Mouse (Mus musculus) kidney, postnatal 14 days (tissue): Measurements from ENCODE around the gene Arsa.
"Not testable (repeated sequence)": the region's sequence is repeated elsewhere in the genome, so short reads cannot be mapped to it uniquely, and the experiment has no call there.

Experiments
- DNase-seq: peaks from one replicate; pipeline ENCODE4 v3.0.0; 2022; ENCODE audit warnings: mixed read lengths

Gene Arsa

DNA sequence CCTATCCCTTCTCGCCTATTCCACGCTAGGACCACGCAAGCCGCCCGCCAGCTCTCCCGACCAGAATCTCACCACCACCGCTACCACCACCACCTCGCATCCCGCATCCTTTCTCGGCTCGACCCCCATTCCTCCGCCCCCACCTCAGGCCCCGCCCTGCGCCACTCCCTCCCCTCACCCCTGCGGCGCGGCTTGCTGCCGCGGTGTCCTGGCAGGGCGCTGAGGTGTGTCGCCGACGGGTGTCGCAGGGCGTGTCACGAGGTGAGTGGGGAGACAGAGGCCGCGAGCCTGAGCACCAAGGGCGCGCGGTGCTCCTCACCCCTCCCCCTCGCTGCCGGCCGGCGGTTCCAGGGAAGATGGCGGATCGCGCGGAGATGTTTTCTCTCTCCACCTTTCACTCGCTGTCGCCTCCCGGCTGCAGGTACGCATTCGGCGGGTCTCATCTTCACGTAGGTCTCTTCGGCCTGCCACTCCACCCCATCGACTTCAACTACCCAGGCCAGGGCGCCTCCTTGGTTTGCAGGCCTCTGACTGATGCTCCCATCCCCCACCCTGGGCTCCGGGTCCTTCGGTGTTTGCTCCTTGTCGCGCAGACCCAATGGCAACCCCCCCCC lies 23.3 kb downstream of the Arsa start, which contains the start of gene Mapk8ip2:
Gene Mapk8ip2, plus strand, starts transcription at position 49 of the 614 bp plus-strand sequence.
- DNase-seq = no peak

DNA sequence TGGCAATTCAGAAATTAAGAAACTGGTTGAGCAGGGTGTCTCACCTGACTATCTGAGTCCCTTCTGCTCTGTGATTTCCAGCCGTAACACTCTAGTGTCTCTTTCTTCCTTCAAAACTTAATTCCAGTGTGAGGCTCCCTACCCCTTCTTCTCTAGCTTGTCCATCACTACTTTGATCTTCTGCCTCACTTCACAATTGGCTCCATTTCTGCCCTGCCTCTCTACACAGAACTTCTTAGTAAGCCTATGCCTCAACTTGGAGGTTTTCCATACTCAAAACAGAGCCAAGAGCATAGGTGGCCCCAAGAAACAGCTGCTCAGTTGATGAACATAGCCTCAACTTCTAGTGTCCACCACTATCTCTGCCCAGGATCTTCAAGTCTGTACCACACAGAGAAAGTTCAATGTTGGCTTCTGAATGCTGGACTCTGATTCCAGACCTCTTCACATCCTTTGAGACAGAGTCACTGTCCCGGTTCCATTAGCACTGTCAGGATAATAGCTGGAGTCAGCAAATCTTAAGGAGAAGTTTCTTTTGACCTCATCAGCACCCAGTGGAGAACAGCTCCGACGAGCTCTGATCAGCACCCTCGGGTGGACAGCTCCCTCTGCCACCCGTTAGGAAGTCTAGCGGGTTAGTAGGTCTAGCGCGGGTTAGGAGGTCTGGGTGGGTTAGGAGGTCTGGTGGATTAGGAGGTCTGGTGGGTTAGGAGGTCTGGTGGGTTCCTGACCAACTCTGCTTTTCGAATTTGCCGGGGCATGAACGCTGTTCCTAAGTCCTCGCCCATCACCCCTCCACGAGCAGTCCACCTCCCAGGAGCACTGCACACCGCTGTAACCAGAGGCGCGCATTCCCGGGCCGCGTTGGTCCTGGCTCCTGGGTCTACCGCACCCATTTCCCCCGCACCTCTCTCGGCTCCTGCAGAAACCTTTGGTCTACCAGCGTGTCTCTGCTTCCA lies 24.0 kb downstream of the Arsa start:
- peak; percentile 72 for DNase-seq

DNA sequence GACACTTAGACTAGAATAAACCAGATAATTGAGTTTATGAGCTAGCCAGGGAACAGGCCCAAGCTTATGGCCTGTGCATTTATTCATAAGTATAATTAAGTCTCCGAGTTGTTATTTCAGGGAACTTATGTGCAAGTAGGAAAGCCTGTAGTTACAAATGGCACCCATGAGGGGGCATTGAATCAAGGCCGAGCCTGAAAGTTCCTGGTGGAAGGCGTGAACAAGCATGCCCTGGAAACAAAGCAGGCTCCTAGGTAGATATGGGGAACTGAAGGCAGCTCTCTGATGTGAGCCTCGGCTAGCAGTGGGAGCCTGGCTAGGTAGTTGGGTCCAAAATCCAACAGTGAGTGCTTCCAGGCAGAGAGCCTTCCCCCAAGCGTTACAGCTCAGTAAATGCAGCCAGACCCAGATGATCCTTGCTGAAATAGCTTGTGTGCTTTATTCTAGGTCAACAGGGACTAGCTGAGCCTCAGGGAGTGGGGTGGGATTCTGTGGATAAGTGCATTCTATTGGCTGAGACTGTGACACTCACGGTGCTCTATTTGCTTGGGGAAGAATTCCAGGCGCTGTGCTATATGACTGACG lies 34.6 kb downstream of the Arsa start:
- no peak for DNase-seq

DNA sequence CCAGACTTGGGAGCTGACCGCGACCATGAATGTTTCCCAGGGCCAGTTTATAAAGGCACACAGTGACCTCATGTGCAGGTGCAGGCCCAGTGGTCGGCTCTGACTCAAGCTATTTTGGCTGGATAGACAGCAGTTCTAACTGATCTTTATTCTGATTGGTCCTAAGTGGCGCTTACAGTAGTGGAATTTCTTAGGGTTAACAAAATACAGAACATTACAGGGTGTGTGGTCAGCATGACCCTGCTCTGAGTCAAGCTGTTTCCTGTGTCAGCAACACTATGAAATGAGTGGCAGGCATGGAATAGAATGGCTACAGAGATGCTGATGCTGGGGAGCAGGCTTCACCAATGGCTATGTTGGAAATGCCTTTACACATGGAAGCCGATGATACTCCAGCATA lies 41.3 kb downstream of the Arsa start:
- no peak for DNase-seq

DNA sequence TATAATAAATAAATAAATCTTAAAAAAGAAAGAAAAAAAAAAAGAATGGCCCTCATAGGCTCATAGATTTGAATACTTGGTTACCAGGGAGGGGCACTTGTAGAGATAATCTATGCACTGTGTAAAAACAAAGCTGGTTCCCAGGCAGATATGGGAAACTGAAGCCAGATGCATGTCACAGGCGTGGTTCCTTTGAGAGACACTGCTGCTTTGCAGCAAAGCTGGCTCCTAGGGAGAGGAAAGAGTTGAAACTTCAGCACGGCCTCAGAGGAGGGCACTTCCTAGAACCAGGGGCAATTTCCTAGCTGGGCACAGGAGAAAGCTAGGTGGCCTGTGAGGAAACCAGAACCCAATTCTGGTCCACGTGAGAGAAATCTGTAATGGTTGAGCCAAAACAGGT lies 43.1 kb downstream of the Arsa start:
- no peak for DNase-seq

DNA sequence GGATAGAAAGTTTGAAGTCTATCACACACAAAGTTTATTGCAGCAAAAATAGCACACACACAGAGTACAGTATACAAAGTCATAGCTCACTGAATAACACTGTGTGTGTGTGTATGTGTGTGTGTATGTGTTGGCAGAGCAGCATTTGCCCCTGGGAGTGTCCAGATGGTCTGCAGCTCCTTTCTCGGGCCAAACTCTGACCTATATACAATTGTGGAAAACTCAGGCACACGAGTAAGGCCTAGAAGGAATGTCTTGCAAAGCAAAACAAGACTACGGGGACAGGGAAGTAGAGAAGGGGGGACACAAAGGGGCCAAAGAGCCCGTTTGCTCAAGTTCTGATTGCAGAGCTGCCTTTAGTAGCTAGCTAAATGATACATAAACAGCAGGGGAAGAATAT lies 44.3 kb downstream of the Arsa start:
- no peak for DNase-seq

DNA sequence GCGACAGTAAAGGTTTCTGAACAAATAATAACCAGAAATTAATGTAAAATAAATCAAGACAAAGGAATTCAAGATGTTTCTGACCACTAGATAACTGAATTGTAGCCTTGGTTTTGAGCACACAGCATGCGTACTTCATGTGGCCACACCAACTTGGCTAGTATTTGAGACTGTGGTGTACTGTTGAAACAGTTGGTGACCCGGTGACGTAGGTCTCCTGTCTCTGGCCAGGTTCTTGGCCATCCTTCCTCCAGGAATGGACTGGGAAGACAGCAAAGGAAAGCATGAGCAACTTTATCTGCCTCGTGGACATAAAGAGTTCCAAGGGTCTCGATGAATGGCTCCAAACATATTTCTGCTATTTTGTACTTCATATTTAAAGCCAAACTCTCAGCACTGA lies 45.4 kb downstream of the Arsa start:
- no peak for DNase-seq

DNA sequence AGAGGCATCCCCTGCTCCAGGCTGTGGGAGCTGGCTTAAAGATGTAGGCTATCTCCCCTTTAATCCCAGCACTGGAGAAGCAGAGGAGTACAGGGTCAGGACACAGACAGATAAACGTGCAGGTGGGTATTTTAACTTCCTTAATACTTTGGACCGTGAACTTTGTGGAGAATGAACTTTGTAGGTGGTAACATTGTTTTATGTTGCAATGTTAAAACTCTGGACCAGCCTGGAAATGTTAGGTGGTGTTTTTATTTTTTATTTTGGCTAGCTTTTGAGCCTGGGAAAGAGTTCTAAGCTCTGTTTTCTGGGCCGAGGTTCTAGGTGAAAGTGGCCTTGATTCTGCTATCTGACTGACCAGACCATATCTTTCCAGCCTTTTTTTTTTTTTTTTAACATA lies 46.0 kb downstream of the Arsa start:
- no peak for DNase-seq

DNA sequence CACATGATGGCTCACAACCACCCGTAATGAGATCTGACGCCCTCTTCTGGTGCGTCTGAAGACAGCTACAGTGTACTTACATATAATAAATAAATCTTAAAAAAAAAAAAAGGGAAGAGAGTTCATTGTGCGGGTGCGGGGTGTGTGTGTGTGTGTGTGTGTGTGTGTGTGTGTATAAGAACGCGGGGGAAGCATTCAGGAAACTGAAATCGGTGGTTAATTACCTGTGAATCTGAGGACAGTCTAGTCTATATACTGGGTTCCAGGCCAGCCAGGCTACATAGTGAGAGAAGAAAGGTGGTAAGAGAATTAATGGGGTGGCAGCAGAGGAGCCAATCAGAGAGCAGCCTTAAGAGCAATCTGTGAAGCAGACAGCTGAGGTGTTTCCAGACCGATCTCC lies 46.5 kb downstream of the Arsa start:
- DNase-seq = not testable (repeated sequence)

DNA sequence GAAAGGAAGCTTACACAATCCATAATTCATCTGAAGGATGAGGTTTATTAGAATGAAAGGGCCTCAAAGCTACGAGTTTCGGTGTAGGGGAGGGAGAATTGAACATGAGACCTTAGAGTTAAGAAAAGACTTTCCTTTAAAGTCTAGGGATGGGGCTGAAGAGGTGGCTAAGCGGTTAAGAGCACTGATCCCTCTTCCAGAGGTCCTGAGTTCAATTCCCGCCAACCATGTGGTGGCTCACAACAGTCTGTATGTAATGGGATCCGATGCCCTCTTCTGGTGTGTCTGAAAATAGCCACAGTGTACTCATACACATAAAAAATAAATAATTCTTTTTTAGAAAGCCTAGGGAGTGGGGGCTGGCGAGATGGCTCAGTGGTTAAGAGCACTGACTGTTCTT lies 46.9 kb downstream of the Arsa start:
- DNase-seq = no peak

DNA sequence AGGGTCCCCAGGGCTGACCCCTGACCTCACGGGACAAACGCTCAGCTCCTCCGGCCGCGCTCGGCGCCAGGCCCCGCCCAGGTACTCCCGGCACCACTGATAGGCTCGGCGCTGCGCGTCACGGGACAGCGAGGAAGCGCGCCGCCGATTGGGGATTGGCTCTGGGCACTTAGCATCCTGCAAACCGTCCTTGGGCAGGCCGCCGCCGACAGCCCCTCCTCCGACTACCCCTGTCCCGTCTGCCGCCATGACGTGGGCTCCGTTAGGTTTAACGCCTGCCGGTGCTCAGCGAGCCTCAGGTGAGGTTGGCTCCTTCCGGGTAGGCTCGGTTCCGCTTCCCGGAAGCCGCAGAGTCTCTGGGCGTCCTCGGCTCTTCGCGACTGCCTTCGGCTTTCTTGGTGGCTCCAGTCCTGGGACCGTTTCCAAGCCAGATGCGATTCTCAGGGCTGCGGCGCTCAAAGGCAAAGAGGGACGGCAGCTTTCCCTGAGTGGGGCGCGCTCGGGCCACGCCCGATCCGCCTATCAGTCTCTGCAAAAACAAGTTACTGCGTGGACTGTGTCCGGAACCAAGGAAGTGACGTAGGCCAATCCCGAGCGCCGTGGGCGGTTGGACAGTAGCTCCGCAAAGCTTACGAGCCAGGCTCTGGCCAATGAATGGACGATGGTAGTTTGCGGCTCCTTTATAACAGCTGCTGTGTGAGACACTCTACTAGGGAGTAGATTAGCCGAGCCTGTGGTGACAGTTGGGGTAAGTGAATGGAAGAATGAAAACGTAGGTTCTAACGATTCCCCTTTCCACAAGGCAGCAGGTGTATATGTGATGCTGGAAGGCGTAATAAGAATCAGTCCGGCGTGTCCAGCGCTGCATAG lies 47.6 kb downstream of the Arsa start, which contains the start of the genes C730034F03Rik, Gm44502 and Chkb:
Gene C730034F03Rik, plus strand, starts transcription at position 238 of the 870 bp plus-strand sequence.
Gene Gm44502, minus strand, starts transcription at position 345 of the 870 bp plus-strand sequence.
Gene Chkb, minus strand, starts transcription at position 557 of the 870 bp plus-strand sequence.
- peak; percentile 94 for DNase-seq

DNA sequence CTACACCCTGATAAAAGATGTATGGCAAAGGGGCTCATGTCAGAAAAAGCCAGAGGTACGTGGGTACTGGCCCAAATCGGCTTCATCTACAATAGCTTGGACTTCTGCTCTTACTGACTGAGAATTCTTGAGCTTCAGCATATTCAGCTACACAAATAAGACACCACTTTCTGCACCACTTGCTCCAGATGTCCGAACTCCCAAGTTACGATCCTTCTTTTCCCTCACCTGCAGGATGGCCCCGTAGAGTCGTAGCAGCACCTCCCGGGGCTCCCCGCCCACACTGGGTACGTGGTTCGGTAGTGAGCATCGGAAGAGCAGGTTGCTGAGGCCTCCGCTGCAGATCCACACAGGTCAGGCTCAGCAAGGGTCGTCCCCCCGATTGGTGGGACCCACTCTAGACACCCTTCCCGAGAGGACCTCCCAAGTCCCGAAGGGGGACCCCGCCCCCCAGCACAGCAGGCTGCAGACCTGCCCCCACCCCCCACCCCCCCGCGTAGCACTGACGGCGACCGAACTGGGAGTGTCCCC lies 48.3 kb downstream of the Arsa start:
- no peak for DNase-seq

DNA sequence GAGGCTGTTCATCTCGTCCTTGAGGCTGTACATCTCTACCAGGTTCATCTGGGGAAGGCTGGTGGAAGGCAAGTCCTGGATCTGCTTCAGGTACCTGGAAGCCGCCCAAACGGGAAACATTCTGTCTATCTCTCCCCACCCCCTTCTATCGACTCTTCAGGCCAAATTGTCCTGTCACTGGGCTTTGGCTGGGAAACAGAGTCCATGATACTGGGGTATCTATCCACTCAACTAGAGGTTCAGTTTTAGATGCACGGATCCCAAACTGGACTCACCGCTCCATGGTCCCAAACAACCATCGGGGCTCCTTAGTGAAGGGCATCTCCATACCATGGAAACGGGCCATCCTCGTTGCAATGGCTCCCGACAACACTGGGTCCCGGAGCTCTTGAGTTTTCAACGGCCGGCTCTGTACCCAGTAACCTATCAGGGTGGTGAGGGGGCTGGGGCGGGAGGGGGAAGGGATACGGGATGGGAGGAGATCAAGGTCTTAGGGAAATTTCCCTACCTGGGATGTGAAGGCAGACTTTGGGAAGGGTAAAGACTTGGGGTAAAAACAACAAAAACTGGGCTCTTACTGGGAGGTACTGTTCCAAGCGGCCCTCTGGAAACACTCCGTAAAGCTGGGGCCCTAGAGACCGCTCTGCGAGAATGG lies 49.0 kb downstream of the Arsa start:
- no peak for DNase-seq

DNA sequence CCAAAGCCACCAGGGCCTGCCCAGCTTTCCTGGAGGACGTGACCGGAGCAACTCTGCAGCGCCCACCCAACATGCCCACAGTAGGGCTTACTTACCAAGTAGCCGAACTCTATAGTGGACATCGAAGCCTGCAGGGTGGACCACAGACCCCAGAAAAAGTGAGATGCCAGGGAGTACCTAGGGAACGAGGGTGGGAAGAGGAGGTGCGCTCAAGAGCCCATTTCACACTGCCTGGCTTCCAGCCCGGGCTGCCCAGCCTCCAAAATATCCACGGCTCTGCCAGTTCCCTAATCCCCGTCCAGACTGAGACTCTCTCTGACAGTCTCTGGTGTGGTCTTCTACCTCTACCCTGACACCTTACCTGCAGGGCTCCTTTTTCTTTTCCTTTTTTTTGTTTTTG lies 50.5 kb downstream of the Arsa start:
- DNase-seq = no peak

DNA sequence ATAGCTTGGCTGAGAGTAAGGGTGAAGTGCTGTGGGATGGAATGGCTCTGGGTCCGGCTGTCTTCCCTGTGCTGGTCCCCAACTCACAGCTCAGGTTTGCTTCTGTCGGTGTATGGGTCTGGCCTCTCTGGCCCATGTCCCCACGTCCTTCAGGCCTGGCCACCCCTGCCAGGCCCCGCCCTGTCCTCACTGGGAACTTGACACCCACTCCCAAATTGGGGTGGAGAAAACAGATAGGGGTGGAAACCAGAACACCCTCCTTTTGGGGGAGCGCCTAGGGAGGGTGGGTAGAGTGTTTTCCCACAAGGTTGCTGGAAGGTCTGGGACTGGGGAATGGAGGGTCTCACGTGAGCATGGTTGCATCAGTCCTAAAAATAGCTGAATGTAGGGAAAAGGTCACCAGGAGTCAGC lies 51.5 kb downstream of the Arsa start, which contains the start of gene Cpt1b:
Gene Cpt1b, minus strand, starts transcription at position 153 of the 411 bp plus-strand sequence.
- DNase-seq = peak; percentile 69

DNA sequence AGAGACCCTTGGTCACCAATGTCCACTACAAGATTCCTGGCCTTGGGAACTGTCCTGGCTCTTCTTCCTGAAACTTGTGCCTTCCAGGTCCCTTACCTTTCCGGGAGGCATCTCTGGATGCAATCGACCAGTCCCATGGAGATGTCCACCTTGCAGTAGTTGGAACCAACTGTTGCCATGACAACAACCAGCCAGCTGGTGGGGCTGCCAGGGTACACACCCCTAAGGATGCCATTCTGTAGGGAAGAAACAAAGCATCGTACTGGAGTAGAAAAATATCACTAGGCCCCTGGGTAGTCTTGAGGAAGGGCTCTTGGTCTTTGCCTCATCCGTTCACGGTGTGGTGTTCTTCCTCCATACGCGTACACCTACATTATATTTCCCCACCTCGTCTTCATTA lies 52.6 kb downstream of the Arsa start:
- no peak for DNase-seq
